Mouse (Mus musculus) erythroid progenitor cell, adult 5-6 weeks (primary cell): ENCODE data around the gene Gjb4. TPM values are rescaled to one million over a fixed set of nuclear protein-coding genes. Genes with fewer than 3 reads are reported as not detected.

Experiments used
- ATAC-seq: replicated peaks from 2 replicates; pipeline ENCODE4 v1.8.0; 2016; ENCODE audit warnings: moderate number of reproducible peaks, mild to moderate bottlenecking, moderate TSS enrichment, inconsistent platforms; ENCODE audit not compliant: poor library complexity, low FRiP score, severe bottlenecking
- total RNA-seq, 2 experiments: library from RNA; stranded (forward) in 1 of 2; stranded (reverse) in 1 of 2; fragments of 150-400 nt in 1 of 2; fragments of 186-747, 209-891 nt in 1 of 2; gene quantifications; 2 replicates each; pipeline versions ENCODE4 v1.2.3 to v1.2.4; 2015 to 2017; ENCODE audit warnings: low replicate concordance in 2 of 2

Gjb4 gene
- total RNA-seq, 2 experiments from 2014 or later = not detected

DNA sequence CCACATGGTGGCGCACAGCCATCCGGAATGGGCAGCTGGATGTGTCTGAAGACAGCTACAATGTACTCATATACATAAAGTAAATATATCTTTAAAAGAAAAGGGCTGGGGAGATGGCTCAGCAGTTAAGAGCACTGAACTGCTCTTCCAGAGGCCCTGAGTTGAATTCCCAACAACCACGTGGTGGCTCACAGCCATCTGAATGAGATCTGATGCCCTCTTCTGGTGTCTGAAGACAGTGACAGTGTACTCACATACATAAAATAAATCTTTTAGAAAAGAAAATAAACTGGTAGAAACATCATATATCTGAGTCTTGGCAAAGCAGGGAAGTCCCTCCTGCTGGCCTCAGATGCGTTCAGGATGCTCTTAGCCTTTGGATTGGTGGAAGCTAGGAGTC, 36.7 kb downstream of the Gjb4 start:
- ATAC-seq = no peak

- ATAC-seq = no peak
Observed at GRCm38 (mm10) chr4:127315753-127316152, 38.1 kb downstream of the Gjb4 start.

GRCm38 (mm10) chr4:127314585-127314984, 39.3 kb downstream of the Gjb4 start:
- ATAC-seq = no peak

DNA sequence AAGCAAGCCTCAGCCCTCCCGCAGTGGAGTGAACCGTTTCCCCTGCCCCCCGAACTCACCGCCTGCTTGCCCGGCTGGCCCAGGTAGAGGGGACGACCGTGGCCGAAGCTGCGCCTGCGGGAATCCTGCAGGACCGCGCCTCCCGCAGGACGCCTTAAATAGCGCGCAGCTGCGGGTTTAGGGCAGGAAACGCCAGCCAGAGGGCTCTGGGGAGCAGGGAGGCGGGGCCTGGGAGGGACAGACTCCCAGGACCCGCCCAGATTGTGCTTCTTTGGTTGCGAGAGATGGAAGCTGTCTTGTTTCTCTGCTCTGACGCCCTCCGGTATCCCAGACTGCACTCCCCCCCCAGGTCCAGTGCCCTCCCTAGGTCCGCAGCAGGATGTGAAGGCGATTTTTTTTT, 40.0 kb downstream of the Gjb4 start, which contains the start of gene Gja4:
TSS of gene Gja4 (minus strand) at position 179 of the 400 bp plus-strand sequence.
- no peak for ATAC-seq

DNA sequence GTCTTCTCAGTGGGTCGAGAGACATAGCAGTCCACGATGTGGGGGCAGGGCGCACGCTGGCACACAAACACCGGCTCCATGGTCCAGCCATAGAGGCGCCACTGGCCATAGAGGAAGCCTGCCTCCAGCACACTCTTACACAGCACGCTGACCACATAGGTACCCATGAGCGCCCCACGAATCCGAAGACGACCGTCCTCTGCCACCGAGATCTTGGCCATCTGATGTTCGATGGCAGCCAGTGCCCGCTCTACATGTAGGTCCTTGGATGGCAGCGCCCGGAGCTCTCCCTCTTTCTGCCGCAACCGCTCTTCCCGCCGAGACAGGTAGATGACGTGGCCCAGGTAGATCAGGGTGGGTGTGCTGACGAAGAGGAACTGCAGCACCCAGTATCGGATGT, 41.5 kb downstream of the Gjb4 start:
- ATAC-seq = no peak

DNA sequence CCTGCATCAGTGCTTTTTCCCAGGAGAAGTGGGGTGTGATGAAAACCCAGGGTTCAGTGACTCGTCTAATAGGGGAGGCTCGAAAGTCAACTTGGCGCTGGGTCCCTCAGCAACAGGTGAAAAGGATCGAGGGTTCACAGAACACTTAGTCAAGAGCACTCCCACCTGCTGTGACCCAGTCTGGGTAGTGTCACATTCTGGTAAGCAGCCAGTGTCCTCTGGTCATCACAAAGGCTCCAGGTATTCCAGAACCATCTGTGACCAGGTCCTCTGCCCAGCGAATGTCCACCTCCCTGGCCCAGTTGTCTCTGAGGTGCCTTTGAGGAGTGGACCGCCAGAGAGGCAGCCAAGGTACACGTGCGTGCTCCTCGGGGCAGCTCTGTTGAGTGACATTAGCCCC, 42.3 kb downstream of the Gjb4 start:
- no peak for ATAC-seq

DNA sequence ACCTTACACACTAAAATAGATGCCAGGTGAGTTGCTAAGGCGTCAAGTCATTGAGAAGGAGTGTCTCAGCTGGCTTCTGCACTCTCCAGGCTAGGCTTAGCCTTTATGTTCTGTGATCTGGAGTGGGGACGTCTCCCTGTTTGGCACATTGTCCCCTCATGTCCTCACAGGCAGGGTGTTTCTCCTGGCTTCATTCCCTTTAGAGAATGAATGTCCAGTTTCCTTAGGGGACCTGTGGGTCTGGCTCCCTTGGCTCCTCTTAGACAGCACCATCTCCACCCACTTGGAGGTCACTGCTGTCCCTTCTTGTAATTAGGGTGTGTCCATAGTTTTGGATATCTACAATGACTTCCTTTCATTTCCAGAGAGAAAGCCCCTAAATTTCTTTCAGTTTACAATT, 47.0 kb downstream of the Gjb4 start:
- ATAC-seq = no peak

DNA sequence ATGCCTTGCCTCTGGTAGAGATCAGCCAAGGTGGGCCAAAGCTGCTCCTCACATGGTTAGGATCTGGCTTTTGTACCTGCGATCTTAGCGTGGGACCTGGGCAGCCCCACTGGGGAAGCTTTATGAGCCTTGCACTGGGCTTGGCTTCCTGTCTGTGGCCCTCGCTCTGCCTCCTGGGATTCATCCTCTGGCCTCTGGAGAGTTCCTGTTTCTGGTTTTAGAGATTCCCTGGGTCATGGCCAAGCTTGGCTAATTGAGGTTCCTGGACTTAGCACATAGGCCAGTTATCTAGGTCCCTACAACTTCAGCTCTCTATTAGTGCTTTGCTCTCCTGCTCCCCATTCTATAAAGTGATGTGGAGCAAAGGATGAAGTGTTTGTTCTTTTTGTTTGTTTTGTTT, 50.1 kb downstream of the Gjb4 start:
- ATAC-seq = no peak

Other genes with a start within 250 kb of the Gjb4 start
- gene Tmem35b, start 230.4 kb downstream of the Gjb4 start, total RNA-seq (2015; ENCODE audit: low replicate concordance) = 4.3 and 11.3 TPM in 2 replicates
- 0.45 and 2.3 TPM in 2 replicates for gene Tmem35b, start 230.4 kb downstream of the Gjb4 start, total RNA-seq (2017; ENCODE audit: low replicate concordance)
- not detected in 2 replicates for gene Dlgap3, start 184.9 kb downstream of the Gjb4 start, total RNA-seq (2015; ENCODE audit: low replicate concordance)
- not detected in 2 replicates for gene Dlgap3, start 184.9 kb downstream of the Gjb4 start, total RNA-seq (2017; ENCODE audit: low replicate concordance)
- gene Smim12, start 110.3 kb downstream of the Gjb4 start, total RNA-seq (2015; ENCODE audit: low replicate concordance) = 3.8 and 4.0 TPM in 2 replicates
- gene Smim12, start 110.3 kb downstream of the Gjb4 start, total RNA-seq (2017; ENCODE audit: low replicate concordance) = 7.1 and 11.1 TPM in 2 replicates
- gene Gja4, start 40.0 kb downstream of the Gjb4 start, total RNA-seq (2015; ENCODE audit: low replicate concordance) = not detected in 2 replicates
- gene Gja4, start 40.0 kb downstream of the Gjb4 start, total RNA-seq (2017; ENCODE audit: low replicate concordance) = not detected in 2 replicates
- 0.84 TPM in 1 of 2 replicates, not detected in the other for gene Gjb3, start 23.2 kb downstream of the Gjb4 start, total RNA-seq (2015; ENCODE audit: low replicate concordance)
- not detected in 2 replicates for gene Gjb3, start 23.2 kb downstream of the Gjb4 start, total RNA-seq (2017; ENCODE audit: low replicate concordance)
- gene Gjb5, start 4.1 kb upstream of the Gjb4 start, total RNA-seq (2015; ENCODE audit: low replicate concordance) = not detected in 2 replicates
- gene Gjb5, start 4.1 kb upstream of the Gjb4 start, total RNA-seq (2017; ENCODE audit: low replicate concordance) = not detected in 2 replicates